Mouse (Mus musculus) heart, embryonic 14.5 days (tissue): ENCODE measurements around the gene Cd8b1. TPM values are rescaled to one million over a fixed set of nuclear protein-coding genes. Genes with fewer than 3 reads are reported as not detected.

ENCODE experiments used
- ATAC-seq: fragments of 200-750 bp; cut with Nextera tagmentation; 2 replicates; pipeline ENCODE4 v1.8.0; 2017; ENCODE audit warnings: low read depth, moderate TSS enrichment; ENCODE audit not compliant: insufficient number of reproducible peaks, insufficient read depth, low FRiP score
- H3K27ac ChIP-seq, 2 experiments: fragments of 200-500 bp in 1 of 2; fragments of 300-500 bp in 1 of 2; sonication (generic) in 1 of 2; replicated peaks in 1 of 2; 2 replicates each; pipeline ENCODE4 v1.5.1; 2012 to 2014; ENCODE audit warnings: low read depth in 2 of 2, low read length in 2 of 2, control low read depth in 1 of 2, mild to moderate bottlenecking in 1 of 2, mixed read lengths in 1 of 2; ENCODE audit not compliant: control insufficient read depth in 1 of 2, insufficient read depth in 1 of 2
- H3K27me3 ChIP-seq: fragments of 300-500 bp; sonication (generic); 2 replicates; pipeline ENCODE4 v1.6.1; 2014; ENCODE audit warnings: mild to moderate bottlenecking, low read length, control low read depth; ENCODE audit not compliant: control insufficient read depth, insufficient read depth
- H3K36me3 ChIP-seq: fragments of 300-500 bp; sonication (generic); 2 replicates; pipeline ENCODE4 v1.6.1; 2014; ENCODE audit warnings: mild to moderate bottlenecking, control low read depth, low read length, mixed read lengths; ENCODE audit not compliant: control insufficient read depth, insufficient read depth
- H3K4me1 ChIP-seq, 2 experiments: fragments of 200-500 bp in 1 of 2; fragments of 300-500 bp in 1 of 2; sonication (generic) in 1 of 2; 2 replicates each; pipeline ENCODE4 v1.6.1; 2012 to 2014; ENCODE audit warnings: low read length in 2 of 2, control low read depth in 1 of 2, mixed read lengths in 1 of 2; ENCODE audit not compliant: control insufficient read depth in 2 of 2, insufficient read depth in 2 of 2
- H3K4me2 ChIP-seq: fragments of 300-500 bp; sonication (generic); 2 replicates; pipeline ENCODE4 v1.6.1; 2014; ENCODE audit warnings: mild to moderate bottlenecking, low read length
- H3K4me3 ChIP-seq, 2 experiments: fragments of 200-500 bp in 1 of 2; fragments of 300-500 bp in 1 of 2; sonication (generic) in 1 of 2; 2 replicates each; pipeline ENCODE4 v1.5.1; 2012 to 2014; ENCODE audit warnings: low read length in 2 of 2, mild to moderate bottlenecking in 2 of 2, control low read depth in 1 of 2, low read depth in 1 of 2, moderate library complexity in 1 of 2; ENCODE audit not compliant: control insufficient read depth in 1 of 2, insufficient read depth in 1 of 2
- H3K9ac ChIP-seq: fragments of 300-500 bp; sonication (generic); 2 replicates; pipeline ENCODE4 v1.6.1; 2014; ENCODE audit warnings: mild to moderate bottlenecking, low read length
- H3K9me3 ChIP-seq: fragments of 300-500 bp; sonication (generic); 2 replicates; pipeline ENCODE4 v1.6.1; 2016; ENCODE audit warnings: low read length, control low read depth; ENCODE audit not compliant: control insufficient read depth
- WGBS: fragments of 180-500 bp; shearing (Covaris S2); extraction: QIAGEN DNeasy Blood & Tissue Kit; methylation state at CpG from one replicate; pipeline ENCODE4 v1.1.7; 2014; 5-methylcytosine and 5-hydroxymethylcytosine counted together
- polyA plus RNA-seq: library from polyadenylated mRNA; unstranded; fragments of >200 nt; fragmentation: Nextera tagmentation; extraction: Ambion mirVana; gene quantifications from 2 replicates; pipeline ENCODE4 v1.2.1, GENCODE M21; 2014

Gene Cd8b1
- polyA plus RNA-seq, 1 experiment from 2014 or later = 0.14 TPM

- 73% methylated on average over 10 of the region's 10 CpGs for WGBS
Observed at GRCm38 (mm10) chr6:71361156-71361670, 38.6 kb downstream of the Cd8b1 start.

GRCm38 (mm10) chr6:71363995-71364394 is 41.4 kb downstream of the Cd8b1 start:
- H3K9ac ChIP-seq = no peak overlapping the region
- WGBS = 73% methylated on average over 2 of the region's 2 CpGs
- no peak overlapping the region for H3K4me2 ChIP-seq
- H3K4me1 ChIP-seq = peaks cover 0 to 2% of the 10 kb centered on the region in 2 experiments; a peak in 1 of 4 replicates
- H3K27me3 ChIP-seq = no peaks in the 10 kb centered on the region
- no peak overlapping the region for H3K27ac ChIP-seq
- H3K9me3 ChIP-seq = no peaks in the 10 kb centered on the region
- H3K4me3 ChIP-seq = no peak overlapping the region
- ATAC-seq = no peak
- no peaks in the 10 kb centered on the region for H3K36me3 ChIP-seq

More at GRCm38 (mm10) chr6:71361156-71361670, 38.6 kb downstream of the Cd8b1 start:
- no peaks in the 10 kb centered on the region for H3K9me3 ChIP-seq
- no peaks in the 10 kb centered on the region for H3K27me3 ChIP-seq
- no peaks in the 10 kb centered on the region for H3K36me3 ChIP-seq
- H3K4me1 ChIP-seq = peaks cover 0 to 2% of the 10 kb centered on the region in 2 experiments; a peak in 1 of 4 replicates
- ATAC-seq = no peak
- no peak overlapping the region for H3K27ac ChIP-seq
- no peak overlapping the region for H3K9ac ChIP-seq
- no peak overlapping the region for H3K4me3 ChIP-seq
- H3K4me2 ChIP-seq = no peak overlapping the region

GRCm38 (mm10) chr6:71369416-71369815 is 46.8 kb downstream of the Cd8b1 start:
- no peak overlapping the region for H3K27ac ChIP-seq
- no peaks in the 10 kb centered on the region for H3K36me3 ChIP-seq
- WGBS = 85% methylated on average over 6 of the region's 6 CpGs
- H3K4me3 ChIP-seq = no peak overlapping the region
- H3K27me3 ChIP-seq = no peaks in the 10 kb centered on the region
- no peaks in the 10 kb centered on the region for H3K9me3 ChIP-seq
- no peak for ATAC-seq
- H3K4me2 ChIP-seq = no peak overlapping the region
- no peak overlapping the region for H3K9ac ChIP-seq
- no peaks in the 10 kb centered on the region for H3K4me1 ChIP-seq

GRCm38 (mm10) chr6:71371085-71371605 is 48.6 kb downstream of the Cd8b1 start:
- WGBS = 88% methylated on average over 5 of the region's 5 CpGs
- no peaks in the 10 kb centered on the region for H3K36me3 ChIP-seq
- H3K4me2 ChIP-seq = no peak overlapping the region
- no peak for ATAC-seq
- no peaks in the 10 kb centered on the region for H3K27me3 ChIP-seq
- no peaks in the 10 kb centered on the region for H3K4me1 ChIP-seq
- H3K4me3 ChIP-seq = no peak overlapping the region
- no peak overlapping the region for H3K9ac ChIP-seq
- no peak overlapping the region for H3K27ac ChIP-seq
- no peaks in the 10 kb centered on the region for H3K9me3 ChIP-seq

GRCm38 (mm10) chr6:71372041-71372720 is 49.6 kb downstream of the Cd8b1 start:
- H3K9me3 ChIP-seq = no peaks in the 10 kb centered on the region
- no peaks in the 10 kb centered on the region for H3K4me1 ChIP-seq
- H3K9ac ChIP-seq = no peak overlapping the region
- no peak overlapping the region for H3K27ac ChIP-seq
- H3K4me2 ChIP-seq = no peak overlapping the region
- no peaks in the 10 kb centered on the region for H3K27me3 ChIP-seq
- 88% methylated on average over 5 of the region's 5 CpGs for WGBS
- H3K4me3 ChIP-seq = no peak overlapping the region
- no peak for ATAC-seq
- H3K36me3 ChIP-seq = no peaks in the 10 kb centered on the region

- H3K4me3 ChIP-seq = no peak within 1 kb of the TSS
- no peak for ATAC-seq
- 69% methylated on average over 14 of the region's 14 CpGs for WGBS
- H3K36me3 ChIP-seq = no peaks in the 10 kb centered on the region
- no peaks in the 10 kb centered on the region for H3K9me3 ChIP-seq
- no peak within 1 kb of the TSS for H3K4me2 ChIP-seq
- no peak within 1 kb of the TSS for H3K27ac ChIP-seq
- H3K9ac ChIP-seq = no peak within 1 kb of the TSS
- no peaks in the 10 kb centered on the region for H3K27me3 ChIP-seq
- no peaks in the 10 kb centered on the region for H3K4me1 ChIP-seq
Observed at GRCm38 (mm10) chr6:71373249-71373775, 50.7 kb downstream of the Cd8b1 start, which contains the start of gene Cd8a. Gene Cd8a (plus strand): TSS chr6:71373427.

- Histone ChIP-seq H3K4me1 (no peaks in the 10 kb centered on the region), H3K4me3 (no peak overlapping the region), H3K9ac (no peak overlapping the region), H3K9me3 (no peaks in the 10 kb centered on the region), H3K36me3 (no peaks in the 10 kb centered on the region), H3K27me3 (no peaks in the 10 kb centered on the region), H3K4me2 (no peak overlapping the region), H3K27ac (no peak overlapping the region)
- ATAC-seq = no peak
- 75% methylated on average over 19 of the region's 19 CpGs for WGBS
Observed at GRCm38 (mm10) chr6:71374311-71374829, 51.8 kb downstream of the Cd8b1 start.
